Mouse (Mus musculus): ENCODE data around the gene Ces1d. TPM values are rescaled to one million over a fixed set of nuclear protein-coding genes. Genes with fewer than 3 reads are reported as not detected.
"Not testable (repeated sequence)": the region's sequence is repeated elsewhere in the genome, so short reads cannot be mapped to it uniquely, and the experiment has no call there.

Ces1d gene
- polyA plus RNA-seq, 1 experiment from 2014 or later: 2.5 TPM

- Histone ChIP-seq H3K9me3 (replicated peaks; ENCODE audit: control insufficient read depth, low read length) (no peaks in the 10 kb centered on the region), H3K9ac (ENCODE audit: low read length) (no peak overlapping the region), H3K4me1 (ENCODE audit: control insufficient read depth, insufficient read depth, low read length) (no peaks in the 10 kb centered on the region), H3K27ac (ENCODE audit: low read length) (no peak overlapping the region), H3K4me3 (replicated peaks; ENCODE audit: low read length) (no peak overlapping the region), H3K36me3 (ENCODE audit: control insufficient read depth, insufficient read depth, low read length) (no peaks in the 10 kb centered on the region), H3K4me2 (ENCODE audit: low read depth, low read length) (no peak overlapping the region), H3K27me3 (ENCODE audit: control insufficient read depth, insufficient read depth, low read length) (no peaks in the 10 kb centered on the region)
- WGBS: 79% methylated on average over 3 of the region's 3 CpGs
- ATAC-seq (ENCODE audit: insufficient read depth, low FRiP score): no peak
Observed at GRCm38 (mm10) chr8:93221896-93222295, 24.3 kb upstream of the Ces1d start.

DNA sequence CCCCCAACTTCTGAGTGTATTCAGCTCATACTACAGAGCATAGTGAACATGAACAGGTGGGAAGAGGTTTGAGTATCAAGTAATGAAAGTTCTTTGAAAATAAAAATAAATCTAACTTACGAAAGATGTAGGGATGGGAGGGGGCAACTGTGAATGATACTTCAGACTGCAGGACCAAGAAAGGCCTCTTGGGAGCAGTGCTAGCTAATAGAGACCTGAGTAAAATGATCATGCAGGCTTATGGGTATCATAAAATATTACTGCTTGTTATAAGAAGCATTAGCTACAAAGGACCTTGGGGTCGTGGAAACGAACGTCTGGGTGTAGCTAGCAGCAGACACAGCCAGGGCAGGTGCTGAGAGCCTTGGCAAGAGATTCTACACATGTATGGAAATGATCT lies 20.2 kb upstream of the Ces1d start:
- WGBS: 59% methylated on average over 4 of the region's 4 CpGs
- no peak for ATAC-seq (ENCODE audit: insufficient read depth, low FRiP score)
- H3K4me2 ChIP-seq (ENCODE audit: low read depth, low read length): no peak overlapping the region

GRCm38 (mm10) chr8:93217375-93217774 lies 19.7 kb upstream of the Ces1d start:
- no peaks in the 10 kb centered on the region for H3K27me3 ChIP-seq (ENCODE audit: control insufficient read depth, insufficient read depth, low read length)
- 65% methylated on average over 1 of the region's 1 CpGs for WGBS
- no peak overlapping the region for H3K4me3 ChIP-seq (replicated peaks; ENCODE audit: low read length)
- H3K9me3 ChIP-seq (replicated peaks; ENCODE audit: control insufficient read depth, low read length): no peaks in the 10 kb centered on the region
- H3K4me1 ChIP-seq (ENCODE audit: control insufficient read depth, insufficient read depth, low read length): no peaks in the 10 kb centered on the region
- H3K27ac ChIP-seq (ENCODE audit: low read length): no peak overlapping the region
- no peak overlapping the region for H3K9ac ChIP-seq (ENCODE audit: low read length)
- H3K4me2 ChIP-seq (ENCODE audit: low read depth, low read length): no peak overlapping the region
- no peak for ATAC-seq (ENCODE audit: insufficient read depth, low FRiP score)
- no peaks in the 10 kb centered on the region for H3K36me3 ChIP-seq (ENCODE audit: control insufficient read depth, insufficient read depth, low read length)

More for the DNA sequence above, 20.2 kb upstream of the Ces1d start:
- Histone ChIP-seq H3K36me3 (ENCODE audit: control insufficient read depth, insufficient read depth, low read length) (no peaks in the 10 kb centered on the region), H3K9me3 (replicated peaks; ENCODE audit: control insufficient read depth, low read length) (no peaks in the 10 kb centered on the region), H3K27me3 (ENCODE audit: control insufficient read depth, insufficient read depth, low read length) (no peaks in the 10 kb centered on the region), H3K27ac (ENCODE audit: low read length) (no peak overlapping the region), H3K9ac (ENCODE audit: low read length) (no peak overlapping the region), H3K4me1 (ENCODE audit: control insufficient read depth, insufficient read depth, low read length) (no peaks in the 10 kb centered on the region), H3K4me3 (replicated peaks; ENCODE audit: low read length) (no peak overlapping the region)

GRCm38 (mm10) chr8:93211091-93211490 lies 13.5 kb upstream of the Ces1d start:
- H3K4me3 ChIP-seq (replicated peaks; ENCODE audit: low read length): no peak overlapping the region
- H3K27ac ChIP-seq (ENCODE audit: low read length): no peak overlapping the region
- ATAC-seq (ENCODE audit: insufficient read depth, low FRiP score): no peak
- no peaks in the 10 kb centered on the region for H3K4me1 ChIP-seq (ENCODE audit: control insufficient read depth, insufficient read depth, low read length)
- H3K9ac ChIP-seq (ENCODE audit: low read length): no peak overlapping the region
- no peaks in the 10 kb centered on the region for H3K9me3 ChIP-seq (replicated peaks; ENCODE audit: control insufficient read depth, low read length)
- no peaks in the 10 kb centered on the region for H3K27me3 ChIP-seq (ENCODE audit: control insufficient read depth, insufficient read depth, low read length)
- H3K36me3 ChIP-seq (ENCODE audit: control insufficient read depth, insufficient read depth, low read length): no peaks in the 10 kb centered on the region
- no peak overlapping the region for H3K4me2 ChIP-seq (ENCODE audit: low read depth, low read length)

GRCm38 (mm10) chr8:93199146-93199545 lies 1.5 kb upstream of the Ces1d start:
- H3K9me3 ChIP-seq (replicated peaks; ENCODE audit: control insufficient read depth, low read length); H3K36me3 ChIP-seq (ENCODE audit: control insufficient read depth, insufficient read depth, low read length); H3K4me2 ChIP-seq (ENCODE audit: low read depth, low read length); H3K4me1 ChIP-seq (ENCODE audit: control insufficient read depth, insufficient read depth, low read length); H3K27ac ChIP-seq (ENCODE audit: low read length); H3K27me3 ChIP-seq (ENCODE audit: control insufficient read depth, insufficient read depth, low read length); ATAC-seq (ENCODE audit: insufficient read depth, low FRiP score); H3K4me3 ChIP-seq (replicated peaks; ENCODE audit: low read length); H3K9ac ChIP-seq (ENCODE audit: low read length): not testable (repeated sequence)
- 52% methylated on average over 7 of the region's 7 CpGs for WGBS

DNA sequence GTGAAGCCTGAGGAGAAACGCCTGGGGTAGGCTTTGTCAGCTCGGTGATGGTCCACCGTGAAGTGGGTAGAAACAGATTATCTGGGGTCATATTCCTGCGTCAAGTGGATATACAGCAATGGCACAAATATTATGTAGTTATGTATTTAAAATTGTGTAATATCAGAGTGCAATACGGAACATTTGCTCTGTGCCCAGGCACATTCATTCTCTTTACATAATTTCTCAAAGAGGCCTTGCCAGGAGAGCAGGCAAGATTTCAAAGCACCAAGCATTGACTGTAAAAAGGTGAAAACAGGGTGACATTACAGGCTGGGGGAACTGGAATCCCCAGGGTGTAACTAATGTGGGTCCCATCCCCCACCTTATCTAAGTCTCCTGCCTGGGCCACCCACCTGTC lies 1.2 kb downstream of the Ces1d start:
- Histone ChIP-seq H3K4me1 (ENCODE audit: control insufficient read depth, insufficient read depth, low read length) (peaks cover 4% of the 10 kb centered on the region; the same call in 1 of the 2 replicates), H3K4me3 (replicated peaks; ENCODE audit: low read length) (no peak overlapping the region), H3K27ac (ENCODE audit: low read length) (no peak overlapping the region), H3K4me2 (ENCODE audit: low read depth, low read length) (no peak overlapping the region), H3K9me3 (replicated peaks; ENCODE audit: control insufficient read depth, low read length) (no peaks in the 10 kb centered on the region), H3K36me3 (ENCODE audit: control insufficient read depth, insufficient read depth, low read length) (no peaks in the 10 kb centered on the region), H3K27me3 (ENCODE audit: control insufficient read depth, insufficient read depth, low read length) (no peaks in the 10 kb centered on the region), H3K9ac (ENCODE audit: low read length) (no peak overlapping the region)
- 82% methylated on average over 5 of the region's 5 CpGs for WGBS
- ATAC-seq (ENCODE audit: insufficient read depth, low FRiP score): no peak

DNA sequence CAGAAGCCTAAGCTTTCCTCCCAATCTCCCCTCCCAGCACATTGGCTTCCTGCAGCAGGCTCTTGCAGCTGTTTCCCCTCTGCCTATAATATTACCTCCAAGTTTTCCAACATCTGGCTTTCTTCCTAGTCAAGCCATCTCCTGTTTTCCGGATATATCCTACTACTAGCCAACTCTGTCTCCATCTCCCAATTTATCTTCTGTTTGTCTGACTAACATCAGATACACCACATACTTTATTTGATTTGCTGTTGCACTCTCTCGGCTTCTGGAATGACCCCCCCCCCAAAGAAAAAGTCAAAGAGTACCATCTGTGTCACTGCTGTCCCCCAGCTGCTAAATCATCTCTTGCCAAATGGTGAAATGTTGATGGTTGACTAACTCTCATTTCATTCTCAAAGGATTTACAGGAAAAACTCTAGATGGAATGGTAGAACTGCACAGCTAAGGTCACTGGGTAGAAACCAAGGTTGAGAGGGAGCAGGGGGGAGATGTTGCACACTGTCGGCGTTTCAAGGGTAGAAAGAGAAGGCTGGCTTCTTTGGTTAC lies 17.0 kb downstream of the Ces1d start:
- no peak overlapping the region for H3K4me2 ChIP-seq (ENCODE audit: low read depth, low read length)
- no peaks in the 10 kb centered on the region for H3K27me3 ChIP-seq (ENCODE audit: control insufficient read depth, insufficient read depth, low read length)
- WGBS: 49% methylated on average over 4 of the region's 4 CpGs
- H3K9me3 ChIP-seq (replicated peaks; ENCODE audit: control insufficient read depth, low read length): no peaks in the 10 kb centered on the region
- no peak overlapping the region for H3K27ac ChIP-seq (ENCODE audit: low read length)
- no peak overlapping the region for H3K9ac ChIP-seq (ENCODE audit: low read length)
- H3K4me1 ChIP-seq (ENCODE audit: control insufficient read depth, insufficient read depth, low read length): no peaks in the 10 kb centered on the region
- no peak overlapping the region for H3K4me3 ChIP-seq (replicated peaks; ENCODE audit: low read length)
- peak; percentile 60; the same call in 1 of the 2 replicates for ATAC-seq (ENCODE audit: insufficient read depth, low FRiP score)
- no peaks in the 10 kb centered on the region for H3K36me3 ChIP-seq (ENCODE audit: control insufficient read depth, insufficient read depth, low read length)

DNA sequence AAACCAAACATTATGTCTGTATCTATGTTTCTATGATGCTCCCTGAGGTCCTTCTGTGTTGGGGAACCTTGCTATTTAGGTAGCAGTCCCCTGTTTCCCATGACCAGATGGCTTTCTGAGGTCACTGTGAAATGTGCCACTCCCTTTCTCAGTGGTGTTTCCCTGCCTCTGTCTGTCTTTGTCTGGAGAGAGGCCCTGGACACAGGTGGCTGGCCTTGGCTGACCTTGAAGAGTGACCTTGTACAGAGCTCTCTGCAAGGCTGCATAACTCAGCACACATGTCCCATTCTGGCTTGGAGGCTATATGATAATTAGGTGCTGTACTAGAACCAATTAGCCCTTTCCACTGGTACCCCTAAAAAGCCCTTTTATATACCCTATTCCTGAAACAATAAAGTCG lies 21.0 kb downstream of the Ces1d start:
- 0 out of 2 replicates have a peak, but pooled peaks cover 6% of the 10 kb centered on the region for H3K4me1 ChIP-seq (ENCODE audit: control insufficient read depth, insufficient read depth, low read length)
- H3K27me3 ChIP-seq (ENCODE audit: control insufficient read depth, insufficient read depth, low read length): no peaks in the 10 kb centered on the region
- H3K27ac ChIP-seq (ENCODE audit: low read length): no peak overlapping the region
- no peaks in the 10 kb centered on the region for H3K36me3 ChIP-seq (ENCODE audit: control insufficient read depth, insufficient read depth, low read length)
- H3K4me3 ChIP-seq (replicated peaks; ENCODE audit: low read length): no peak overlapping the region
- no peak for ATAC-seq (ENCODE audit: insufficient read depth, low FRiP score)
- H3K9ac ChIP-seq (ENCODE audit: low read length): no peak overlapping the region
- no peaks in the 10 kb centered on the region for H3K9me3 ChIP-seq (replicated peaks; ENCODE audit: control insufficient read depth, low read length)
- no peak overlapping the region for H3K4me2 ChIP-seq (ENCODE audit: low read depth, low read length)
- 47% methylated on average over 1 of the region's 1 CpGs for whole genome bisulfite sequencing

DNA sequence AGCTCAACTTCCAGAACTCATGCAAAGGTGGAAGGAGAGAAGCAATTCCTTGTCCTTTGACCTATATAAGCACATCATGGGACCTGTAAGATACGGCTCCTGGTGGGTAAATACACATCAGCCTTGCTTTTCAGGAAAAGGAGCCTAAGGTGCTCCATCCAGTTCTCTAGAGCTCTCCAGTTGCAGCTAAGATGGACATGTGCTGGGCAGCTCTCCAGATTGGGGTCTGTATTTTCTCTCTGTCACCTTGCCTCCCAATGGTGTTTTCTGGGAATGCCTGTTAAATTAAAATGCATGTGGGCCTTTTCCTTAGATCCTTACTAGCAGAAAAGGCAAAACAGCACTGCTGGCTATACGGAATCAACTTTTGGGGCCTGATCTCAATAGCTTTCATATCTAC lies 23.1 kb downstream of the Ces1d start:
- Histone ChIP-seq H3K36me3 (ENCODE audit: control insufficient read depth, insufficient read depth, low read length) (no peaks in the 10 kb centered on the region), H3K27me3 (ENCODE audit: control insufficient read depth, insufficient read depth, low read length) (no peaks in the 10 kb centered on the region), H3K9ac (ENCODE audit: low read length) (no peak overlapping the region), H3K4me3 (replicated peaks; ENCODE audit: low read length) (no peak overlapping the region), H3K9me3 (replicated peaks; ENCODE audit: control insufficient read depth, low read length) (no peaks in the 10 kb centered on the region), H3K4me1 (ENCODE audit: control insufficient read depth, insufficient read depth, low read length) (0 out of 2 replicates have a peak, but pooled peaks cover 6% of the 10 kb centered on the region), H3K4me2 (ENCODE audit: low read depth, low read length) (no peak overlapping the region), H3K27ac (ENCODE audit: low read length) (no peak overlapping the region)
- ATAC-seq (ENCODE audit: insufficient read depth, low FRiP score): no peak
- 81% methylated on average over 2 of the region's 2 CpGs for WGBS
